Mouse (Mus musculus): ENCODE results near the gene A930002H24Rik.

The A930002H24Rik gene

GRCm38 (mm10) chr17:63836641-63837040 lies 26.9 kb downstream of the A930002H24Rik start:
- no peak for DNase-seq (ENCODE audit: extremely low read depth, insufficient read length, low spot score)

GRCm38 (mm10) chr17:63836223-63836622 lies 27.4 kb downstream of the A930002H24Rik start:
- no peak for DNase-seq (ENCODE audit: extremely low read depth, insufficient read length, low spot score)

GRCm38 (mm10) chr17:63831550-63831949 lies 32.0 kb downstream of the A930002H24Rik start:
- no peak for DNase-seq (ENCODE audit: extremely low read depth, insufficient read length, low spot score)

GRCm38 (mm10) chr17:63828561-63829332 lies 34.8 kb downstream of the A930002H24Rik start:
- DNase-seq (ENCODE audit: extremely low read depth, insufficient read length, low spot score), result no peak

- no peak for DNase-seq (ENCODE audit: extremely low read depth, insufficient read length, low spot score)
Measured at GRCm38 (mm10) chr17:63826767-63827166, 36.8 kb downstream of the A930002H24Rik start.

GRCm38 (mm10) chr17:63826196-63826595 lies 37.4 kb downstream of the A930002H24Rik start:
- DNase-seq (ENCODE audit: extremely low read depth, insufficient read length, low spot score), result no peak

GRCm38 (mm10) chr17:63824141-63824540 lies 39.5 kb downstream of the A930002H24Rik start:
- no peak for DNase-seq (ENCODE audit: extremely low read depth, insufficient read length, low spot score)

GRCm38 (mm10) chr17:63818444-63819027 lies 45.1 kb downstream of the A930002H24Rik start:
- DNase-seq (ENCODE audit: extremely low read depth, insufficient read length, low spot score), result no peak

- DNase-seq (ENCODE audit: extremely low read depth, insufficient read length, low spot score), result no peak
Measured at GRCm38 (mm10) chr17:63813552-63813951, 50.0 kb downstream of the A930002H24Rik start.

Data from 3134 (cell line).